Comparison of ENCODE assay signal across 21 mouse cellular contexts in genomic region chr12:90971156-90971555, GRCm38 (mm10).
DNase-seq lines count a peak whose midpoint lies in the region; ATAC-seq lines count a peak whose summit lies in the region.
"Had no signal": no experiment of that assay in that cellular context is flagged by ENCODE, and none has a peak within 500 bp of the region (broad histone marks: within the 10 kb centered on the region; RNA-seq: fewer than 3 reads in every experiment).

No protein-coding gene starts in this region.

- no peak overlapping the region for H3K4me3 ChIP-seq in heart, embryonic 11.5 days (ENCODE audit: low read depth, low read length)
- no peak overlapping the region for H3K4me3 ChIP-seq in hindbrain, embryonic 10.5 days
- H3K4me3 ChIP-seq: embryonic facial prominence, embryonic 10.5 days; forebrain, embryonic 15.5 days; intestine, embryonic 15.5 days; limb, embryonic 13.5 days; liver, embryonic 12.5 days; midbrain, embryonic 10.5 days had no signal

- DNase-seq in heart, adult 18-20 months, result peak; percentile 53 to 64
- peak; percentile 1 for DNase-seq in lung, postnatal 36 days
- no peak for DNase-seq in lung, postnatal 4 days
- peak; percentile 4 for DNase-seq in heart, postnatal 25 days (ENCODE audit: low spot score)
- DNase-seq in hindbrain, embryonic 10.5 days (ENCODE audit: low spot score), result no peak
- no peak for DNase-seq in kidney, postnatal 14 days
- DNase-seq: cerebellum, adult 11-12 months; cerebellum, postnatal 10 days; kidney, adult 9 months; kidney, postnatal 25 days; lung, adult 2 months; thymus, adult 2 months; thymus, postnatal 4 days had no signal

- WGBS in heart, embryonic 11.5 days (ENCODE audit: insufficient replicate concordance), result 83% methylated on average over 3 of the region's 3 CpGs
- WGBS in hindbrain, embryonic 10.5 days, result 90% methylated on average over 3 of the region's 3 CpGs

- ATAC-seq in heart, embryonic 11.5 days (replicated peaks; ENCODE audit: insufficient number of reproducible peaks, low FRiP score, low TSS enrichment), result no peak
- ATAC-seq: forebrain, embryonic 15.5 days; hindbrain, embryonic 16.5 days; intestine, embryonic 15.5 days; liver, embryonic 12.5 days had no signal

- intact Hi-C loops in heart, postnatal 25 days (cut with DNase I), result no loop called here

- no peaks in the 10 kb centered on the region for H3K9me3 ChIP-seq in heart, embryonic 11.5 days (replicated peaks; ENCODE audit: control insufficient read depth, low read length)
- H3K9me3 ChIP-seq in hindbrain, embryonic 10.5 days, result no peaks in the 10 kb centered on the region
- H3K9me3 ChIP-seq: embryonic facial prominence, embryonic 10.5 days; forebrain, embryonic 15.5 days; intestine, embryonic 15.5 days; limb, embryonic 13.5 days; liver, embryonic 12.5 days; midbrain, embryonic 10.5 days had no signal

- no peak overlapping the region for H3K9ac ChIP-seq in heart, embryonic 11.5 days (ENCODE audit: low read depth, low read length)
- H3K9ac ChIP-seq: forebrain, embryonic 15.5 days; intestine, embryonic 15.5 days; limb, embryonic 13.5 days; liver, embryonic 12.5 days had no signal

- H3K4me2 ChIP-seq in heart, embryonic 11.5 days, result no peak overlapping the region
- H3K4me2 ChIP-seq: forebrain, embryonic 15.5 days; intestine, embryonic 15.5 days; limb, embryonic 13.5 days; liver, embryonic 12.5 days had no signal

- H3K27me3 ChIP-seq in heart, embryonic 11.5 days (ENCODE audit: control insufficient read depth, insufficient read depth, low read length), result no peaks in the 10 kb centered on the region
- H3K27me3 ChIP-seq in hindbrain, embryonic 10.5 days (ENCODE audit: insufficient read depth, poor library complexity, severe bottlenecking), result no peaks in the 10 kb centered on the region
- H3K27me3 ChIP-seq: forebrain, embryonic 15.5 days; intestine, embryonic 15.5 days; limb, embryonic 13.5 days; liver, embryonic 12.5 days had no signal

- no peaks in the 10 kb centered on the region for H3K36me3 ChIP-seq in heart, embryonic 11.5 days (ENCODE audit: control insufficient read depth, insufficient read depth, low read length)
- H3K36me3 ChIP-seq in hindbrain, embryonic 10.5 days, result no peaks in the 10 kb centered on the region
- H3K36me3 ChIP-seq: embryonic facial prominence, embryonic 10.5 days; forebrain, embryonic 15.5 days; intestine, embryonic 15.5 days; limb, embryonic 13.5 days; liver, embryonic 12.5 days; midbrain, embryonic 10.5 days had no signal

- H3K4me1 ChIP-seq in heart, embryonic 11.5 days (ENCODE audit: control insufficient read depth, insufficient read depth, low read length), result no peaks in the 10 kb centered on the region
- H3K4me1 ChIP-seq in hindbrain, embryonic 10.5 days (replicated peaks), result no peaks in the 10 kb centered on the region
- H3K4me1 ChIP-seq: embryonic facial prominence, embryonic 10.5 days; forebrain, embryonic 15.5 days; intestine, embryonic 15.5 days; limb, embryonic 13.5 days; liver, embryonic 12.5 days; midbrain, embryonic 10.5 days had no signal

- no peak overlapping the region for H3K27ac ChIP-seq in heart, embryonic 11.5 days (ENCODE audit: low read depth, low read length)
- no peak overlapping the region for H3K27ac ChIP-seq in hindbrain, embryonic 10.5 days
- H3K27ac ChIP-seq: embryonic facial prominence, embryonic 10.5 days; forebrain, embryonic 15.5 days; intestine, embryonic 15.5 days; limb, embryonic 13.5 days; liver, embryonic 12.5 days; midbrain, embryonic 10.5 days had no signal

Comparison
In these comparisons a context has a peak if more than half of its experiments do, and no peak if none do; other contexts are left out.
1. DNase-seq: peak in heart, adult 18-20 months (2 of 2), lung, postnatal 36 days (single experiment) and heart, postnatal 25 days (single experiment); none in lung, postnatal 4 days (0 of 2), hindbrain, embryonic 10.5 days (single experiment) and kidney, postnatal 14 days (single experiment).